7 mouse cellular contexts compared by ENCODE assay signal in the genomic region with DNA sequence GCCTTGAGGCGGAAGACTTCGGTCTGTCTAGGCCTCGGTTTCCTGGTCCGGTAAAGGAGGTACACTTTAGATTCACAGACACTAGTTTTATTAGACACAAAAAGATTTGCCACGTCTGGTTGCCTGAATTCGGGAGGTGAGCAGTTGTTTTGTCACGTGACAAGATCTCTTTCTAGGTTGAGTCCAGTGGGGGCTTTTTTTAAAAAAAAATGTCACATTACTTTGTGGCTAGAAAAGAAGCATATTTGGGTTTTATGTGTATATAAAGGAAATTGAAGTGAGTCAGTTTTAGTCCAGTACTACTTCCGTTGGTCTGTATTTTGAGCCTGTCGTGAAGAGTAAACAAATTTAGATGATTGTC. TPM values are rescaled to one million over a fixed set of nuclear protein-coding genes. Genes with fewer than 3 reads are reported as not detected.
DNase-seq lines count a peak whose midpoint lies in the region; ATAC-seq and TF ChIP-seq lines count a peak whose summit lies in the region.

No protein-coding gene starts in this region.

- no peaks in the 10 kb centered on the region for H3K9me3 ChIP-seq in forebrain, embryonic 11.5 days (ENCODE audit: control insufficient read depth, low read length)
- no peaks in the 10 kb centered on the region for H3K9me3 ChIP-seq in limb, embryonic 15.5 days
- no peaks in the 10 kb centered on the region for H3K9me3 ChIP-seq in stomach, postnatal 0 days (ENCODE audit: control insufficient read depth, low read length)

- H3K27me3 ChIP-seq in forebrain, embryonic 11.5 days (ENCODE audit: control insufficient read depth, insufficient read depth, low read length): no peaks in the 10 kb centered on the region
- no peaks in the 10 kb centered on the region for H3K27me3 ChIP-seq in limb, embryonic 15.5 days
- H3K27me3 ChIP-seq in stomach, postnatal 0 days (ENCODE audit: control insufficient read depth, insufficient read depth, low read length): no peaks in the 10 kb centered on the region

- no peaks in the 10 kb centered on the region; the same call in 1 of the 2 replicates for H3K36me3 ChIP-seq in forebrain, embryonic 11.5 days (ENCODE audit: control insufficient read depth, insufficient read depth, low read length)
- H3K36me3 ChIP-seq in limb, embryonic 15.5 days: peaks cover 6% of the 10 kb centered on the region
- H3K36me3 ChIP-seq in stomach, postnatal 0 days (ENCODE audit: control insufficient read depth, insufficient read depth, low read length): no peaks in the 10 kb centered on the region

- H3K4me2 ChIP-seq in forebrain, embryonic 11.5 days (ENCODE audit: low read depth, low read length, severe bottlenecking): peak overlapping the region; percentile 49
- H3K4me2 ChIP-seq in limb, embryonic 15.5 days: peak overlapping the region; percentile 74
- H3K4me2 ChIP-seq in stomach, postnatal 0 days (replicated peaks; ENCODE audit: low read depth): peak overlapping the region; percentile 74

- under 1% methylated on average over 9 of the region's 9 CpGs for WGBS in forebrain, embryonic 11.5 days
- under 1% methylated on average over 9 of the region's 9 CpGs for WGBS in limb, embryonic 15.5 days
- under 1% methylated on average over 9 of the region's 9 CpGs for WGBS in stomach, postnatal 0 days

- peak overlapping the region; percentile 70 for H3K9ac ChIP-seq in forebrain, embryonic 11.5 days (ENCODE audit: low read length)
- H3K9ac ChIP-seq in limb, embryonic 15.5 days: peak overlapping the region; percentile 56
- peak overlapping the region; percentile 67 for H3K9ac ChIP-seq in stomach, postnatal 0 days (ENCODE audit: low read length)

- no peak for TF ChIP-seq EP300 in stomach, postnatal 0 days (optimal IDR thresholded peaks at IDR 0.05)

- no peaks in the 10 kb centered on the region for H3K4me1 ChIP-seq in forebrain, embryonic 11.5 days (replicated peaks; ENCODE audit: control insufficient read depth, insufficient read depth, low read length)
- peaks cover 5% of the 10 kb centered on the region; the same call in 1 of the 2 replicates for H3K4me1 ChIP-seq in limb, embryonic 15.5 days
- no peaks in the 10 kb centered on the region for H3K4me1 ChIP-seq in stomach, postnatal 0 days (replicated peaks; ENCODE audit: control insufficient read depth, insufficient read depth)

- peak overlapping the region; percentile 65; the same call in 1 of the 2 replicates for H3K27ac ChIP-seq in forebrain, embryonic 11.5 days (ENCODE audit: low read depth, low read length)
- peak overlapping the region; percentile 73; the same call in 1 of the 2 replicates for H3K27ac ChIP-seq in limb, embryonic 15.5 days
- 0 out of 2 replicates have a peak overlapping the region, but pooled peaks have one; percentile 45 for H3K27ac ChIP-seq in stomach, postnatal 0 days (replicated peaks)

- TF ChIP-seq CTCF in stomach, postnatal 0 days (IDR thresholded peaks at IDR 0.05; ENCODE audit: low read depth): no peak

- DNase-seq in retina, adult 2 months (ENCODE audit: low read depth, low spot score): peak; percentile 2
- DNase-seq in retina, postnatal 1 day: no peak
- DNase-seq in forebrain, embryonic 11.5 days (ENCODE audit: low spot score): no peak
- DNase-seq in stomach, postnatal 0 days (ENCODE audit: low spot score): no peak
- DNase-seq in adrenal gland, adult (ENCODE audit: inconsistent age in 2 of 2, low spot score in 1 of 2): no peak
- no peak for DNase-seq in ovary, postnatal 36 days (ENCODE audit: low spot score)

- ATAC-seq in forebrain, embryonic 11.5 days (replicated peaks; ENCODE audit: low FRiP score): no peak; the same call in 1 of the 2 replicates
- no peak for ATAC-seq in limb, embryonic 15.5 days (ENCODE audit: insufficient number of reproducible peaks, low FRiP score, low TSS enrichment, low read depth)
- ATAC-seq in stomach, postnatal 0 days (ENCODE audit: low FRiP score, low TSS enrichment): no peak

- peak overlapping the region; percentile 70 for H3K4me3 ChIP-seq in forebrain, embryonic 11.5 days (ENCODE audit: low read depth, low read length)
- peak overlapping the region; percentile 92 for H3K4me3 ChIP-seq in limb, embryonic 15.5 days
- H3K4me3 ChIP-seq in stomach, postnatal 0 days (ENCODE audit: low read depth, low read length): peak overlapping the region; percentile 75

RNA-seq across cellular contexts. Expression of gene Kif20b, which starts 0.4 kb away (rescaled TPM):
- 78.8 and 83.6 TPM in 2 replicates for polyA plus RNA-seq in forebrain, embryonic 11.5 days (2014; fragmentation: Nextera tagmentation; extraction: Ambion mirVana)
- polyA plus RNA-seq in limb, embryonic 15.5 days (2015; fragmentation: Nextera tagmentation; extraction: Ambion mirVana): 56.0 and 58.0 TPM in 2 replicates
- polyA plus RNA-seq in stomach, postnatal 0 days (2015; fragmentation: Nextera tagmentation; extraction: Ambion mirVana): 10.6 and 15.6 TPM in 2 replicates

RNA-seq across cellular contexts. Expression of gene Pank1, which starts 43.3 kb away (rescaled TPM):
- polyA plus RNA-seq in forebrain, embryonic 11.5 days (2014; fragmentation: Nextera tagmentation; extraction: Ambion mirVana): 10.7 and 11.5 TPM in 2 replicates
- polyA plus RNA-seq in limb, embryonic 15.5 days (2015; fragmentation: Nextera tagmentation; extraction: Ambion mirVana): 5.0 and 6.1 TPM in 2 replicates
- polyA plus RNA-seq in stomach, postnatal 0 days (2015; fragmentation: Nextera tagmentation; extraction: Ambion mirVana): 3.9 and 4.3 TPM in 2 replicates
